Mouse (Mus musculus) hindbrain, embryonic 12.5 days (tissue): Measurements from ENCODE around the gene Srsf2. TPM values are rescaled to one million over a fixed set of nuclear protein-coding genes. Genes with fewer than 3 reads are reported as not detected.

Source experiments
- polyA plus RNA-seq: library from polyadenylated mRNA; unstranded; fragments of >200 nt; fragmentation: Nextera tagmentation; extraction: Ambion mirVana; gene quantifications from 2 replicates; pipeline ENCODE4 v1.2.1, GENCODE M21; 2016

The Srsf2 gene
- polyA plus RNA-seq, 1 experiment from 2014 or later, result 822 TPM

Other genes with a start within 250 kb of the Srsf2 start
- 3.7 and 4.5 TPM in 2 replicates for gene Rhbdf2, start 226.1 kb downstream of the Srsf2 start, polyA plus RNA-seq
- 0.34 and 0.43 TPM in 2 replicates for gene Prcd, start 199.6 kb downstream of the Srsf2 start, polyA plus RNA-seq
- 4.5 and 5.9 TPM in 2 replicates for gene Cygb, start 198.8 kb downstream of the Srsf2 start, polyA plus RNA-seq
- not detected in 2 replicates for gene St6galnac1, start 77.6 kb downstream of the Srsf2 start, polyA plus RNA-seq
- gene Mxra7, start 25.0 kb downstream of the Srsf2 start, polyA plus RNA-seq, result 95.0 and 105 TPM in 2 replicates
- 56.1 and 64.9 TPM in 2 replicates for gene Mettl23, start 9.8 kb downstream of the Srsf2 start, polyA plus RNA-seq
- gene Jmjd6, start 9.6 kb downstream of the Srsf2 start, polyA plus RNA-seq, result 82.3 and 82.9 TPM in 2 replicates
- 43.3 and 47.6 TPM in 2 replicates for gene Mfsd11, start 654 bp downstream of the Srsf2 start, polyA plus RNA-seq
- gene Mgat5b, start 65.8 kb upstream of the Srsf2 start, polyA plus RNA-seq, result 23.8 TPM in 2 replicates